Mouse (Mus musculus): ENCODE results near the gene Dscam. TPM values are rescaled to one million over a fixed set of nuclear protein-coding genes. Genes with fewer than 3 reads are reported as not detected.

Dscam gene
- polyA plus RNA-seq, 2 experiments from 2014 or later, result 0.25 to 0.55 TPM

- ATAC-seq, result no peak
These were observed 67.5 kb downstream of the Dscam start for GRCm38 (mm10) chr16:97103046-97103445.

GRCm38 (mm10) chr16:97100091-97100490 lies 70.5 kb downstream of the Dscam start:
- ATAC-seq, result no peak

- ATAC-seq, result no peak
These were observed 72.0 kb downstream of the Dscam start for GRCm38 (mm10) chr16:97098508-97098907.

GRCm38 (mm10) chr16:97096709-97097108 lies 73.8 kb downstream of the Dscam start:
- ATAC-seq, result no peak

- no peak for ATAC-seq
These were observed 75.1 kb downstream of the Dscam start for GRCm38 (mm10) chr16:97095496-97095895.

- ATAC-seq, result no peak
These were observed 81.2 kb downstream of the Dscam start for GRCm38 (mm10) chr16:97089339-97089738.

- ATAC-seq, result no peak
These were observed 86.9 kb downstream of the Dscam start for GRCm38 (mm10) chr16:97083694-97084093.

GRCm38 (mm10) chr16:97075920-97076572 lies 94.5 kb downstream of the Dscam start:
- ATAC-seq, result no peak

GRCm38 (mm10) chr16:97075137-97075902 lies 95.2 kb downstream of the Dscam start:
- no peak for ATAC-seq

- no peak for ATAC-seq
These were observed 96.7 kb downstream of the Dscam start for GRCm38 (mm10) chr16:97073847-97074246.

GRCm38 (mm10) chr16:97072624-97073023 lies 97.9 kb downstream of the Dscam start:
- no peak for ATAC-seq

- ATAC-seq, result no peak
These were observed 103.7 kb downstream of the Dscam start for GRCm38 (mm10) chr16:97066856-97067255.

- ATAC-seq, result no peak
These were observed 108.3 kb downstream of the Dscam start for GRCm38 (mm10) chr16:97062207-97062606.

- ATAC-seq, result no peak
These were observed 109.2 kb downstream of the Dscam start for GRCm38 (mm10) chr16:97061390-97061789.

- ATAC-seq, result no peak
These were observed 109.8 kb downstream of the Dscam start for GRCm38 (mm10) chr16:97060736-97061135.

GRCm38 (mm10) chr16:97060276-97060675 lies 110.3 kb downstream of the Dscam start:
- no peak for ATAC-seq

- ATAC-seq, result no peak
These were observed 135.3 kb downstream of the Dscam start for GRCm38 (mm10) chr16:97035271-97035670.

GRCm38 (mm10) chr16:97033540-97034058 lies 137.0 kb downstream of the Dscam start:
- no peak for ATAC-seq

- no peak for ATAC-seq
These were observed 142.9 kb downstream of the Dscam start for GRCm38 (mm10) chr16:97027701-97028100.

- ATAC-seq, result no peak
These were observed 143.7 kb downstream of the Dscam start for GRCm38 (mm10) chr16:97026803-97027202.

- ATAC-seq, result no peak
These were observed 146.1 kb downstream of the Dscam start for GRCm38 (mm10) chr16:97024406-97024805.

- no peak for ATAC-seq
These were observed 149.1 kb downstream of the Dscam start for GRCm38 (mm10) chr16:97021496-97021895.

- ATAC-seq, result no peak
These were observed 152.2 kb downstream of the Dscam start for GRCm38 (mm10) chr16:97018304-97018703.

GRCm38 (mm10) chr16:97017171-97017738 lies 153.3 kb downstream of the Dscam start:
- ATAC-seq, result no peak
